Mouse (Mus musculus) kidney, adult 8-10 months (tissue): ENCODE measurements around the gene Adgre5.

ENCODE experiments used
- DNase-seq, 2 experiments: peaks; one replicate each; pipeline ENCODE4 v3.0.0; 2022

Adgre5 gene

DNA sequence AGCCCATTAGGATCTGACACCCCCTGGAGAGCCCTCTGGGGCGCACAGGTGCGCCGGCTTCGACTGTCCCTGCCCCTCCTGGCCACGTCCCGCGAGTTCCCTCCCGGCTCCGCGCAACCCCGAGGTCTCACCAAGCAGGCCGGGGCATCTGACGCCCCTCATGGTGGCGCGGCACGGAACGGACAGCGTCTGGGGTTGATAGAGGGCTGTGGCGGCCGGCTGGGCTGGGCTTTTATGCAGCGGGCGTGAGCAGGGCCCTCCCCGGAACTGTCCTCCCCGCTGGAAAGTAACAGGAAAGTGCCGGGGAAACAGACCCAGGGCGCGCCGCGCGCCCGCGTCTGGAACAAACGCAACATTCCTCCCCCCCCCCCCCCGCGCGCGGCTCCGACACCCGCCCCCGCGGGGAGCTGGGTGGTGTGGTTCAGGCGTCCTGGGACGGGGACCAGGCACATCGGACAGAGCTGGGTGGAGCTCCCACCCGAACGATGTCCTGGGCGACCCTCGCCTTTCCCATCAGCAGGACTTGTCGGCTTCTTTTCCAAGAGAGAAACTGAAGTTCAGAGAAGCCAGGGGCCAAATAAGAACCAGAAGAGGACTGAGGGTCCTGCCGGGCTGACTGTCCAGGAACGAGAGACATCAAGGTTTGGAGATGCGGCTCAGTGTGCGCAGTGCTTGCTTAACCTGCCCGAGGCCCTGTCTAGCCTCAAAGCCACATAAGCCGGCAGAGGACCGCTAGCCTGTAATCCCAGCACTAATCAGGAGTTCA is at the start of gene Adgre5:
Adgre5 (minus strand) TSS at position 351 of the 766 bp plus-strand sequence.
- peak; percentile 65 to 72 for DNase-seq

DNA sequence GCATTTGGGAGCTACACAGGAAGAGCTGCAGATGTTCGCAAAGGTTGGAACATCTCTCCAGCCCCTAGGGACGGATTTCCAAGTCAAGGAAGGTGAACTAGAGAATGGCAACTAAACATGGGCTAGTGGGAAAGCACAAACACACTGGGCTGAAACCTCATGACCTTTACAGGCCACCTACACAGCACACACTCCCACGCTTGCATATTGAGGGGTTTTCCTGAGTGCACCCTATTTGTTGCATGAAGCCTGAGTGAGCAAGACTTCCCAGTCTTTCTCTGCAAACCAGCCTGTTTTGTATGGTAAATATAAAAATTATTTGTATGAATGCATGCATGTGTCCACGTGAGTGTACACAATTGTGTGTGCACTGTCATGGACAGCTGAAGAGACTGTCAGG is 48.7 kb upstream of the Adgre5 start:
- no peak for DNase-seq

DNA sequence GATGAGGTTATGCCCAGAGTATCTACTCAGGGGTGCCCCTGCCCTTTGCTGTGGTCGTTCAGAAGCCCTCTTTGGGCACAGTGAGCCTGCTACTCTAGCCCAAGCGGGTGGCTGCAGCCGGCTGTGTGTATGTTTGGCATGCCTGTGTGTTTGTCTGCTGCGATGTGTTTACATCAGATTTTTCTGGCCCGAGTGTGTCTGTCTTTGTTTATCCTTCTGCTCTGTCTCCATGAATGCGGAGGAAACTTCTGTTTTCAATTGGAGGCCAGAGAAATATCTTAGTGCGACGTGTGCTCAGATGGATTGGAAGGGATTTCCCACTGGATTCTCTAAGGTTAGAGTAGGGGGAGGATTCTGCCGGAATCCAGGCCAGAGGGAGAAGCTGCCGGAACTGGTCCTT is 43.9 kb upstream of the Adgre5 start:
- DNase-seq = no peak

DNA sequence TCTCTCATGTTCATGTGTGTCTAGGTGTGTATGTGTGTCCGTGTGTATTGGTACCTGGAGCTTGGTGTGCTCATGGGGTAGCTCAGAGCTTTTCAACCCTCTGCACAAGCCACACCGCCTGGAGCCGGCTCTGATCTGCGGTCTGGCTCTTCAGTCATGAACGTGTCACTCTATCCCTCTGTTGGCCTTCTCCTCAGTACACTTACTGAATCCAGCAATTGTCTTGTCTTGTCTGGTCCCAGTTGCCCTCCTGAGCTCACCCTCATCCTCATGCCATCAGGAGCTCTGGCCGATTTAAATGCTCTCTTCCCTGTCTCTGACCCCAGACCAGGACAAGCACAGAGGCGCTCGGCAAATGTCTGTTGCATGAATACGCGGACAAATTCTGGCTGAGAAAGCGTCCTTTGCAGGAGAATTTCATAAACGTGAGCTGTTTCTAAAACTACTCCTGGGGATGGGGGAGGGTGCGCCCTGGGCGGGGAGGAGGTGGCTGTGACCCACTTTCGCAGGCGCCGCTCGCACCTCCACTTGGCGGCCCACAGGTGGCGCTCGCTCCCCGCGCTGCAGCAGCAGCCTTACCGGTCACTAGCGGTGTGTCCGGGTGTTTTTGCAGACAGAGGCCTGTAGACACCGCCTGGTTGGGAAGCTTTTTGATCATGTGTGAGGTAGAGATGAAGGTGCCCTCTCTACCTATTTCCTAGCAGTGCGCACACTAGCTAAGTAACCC is 41.9 kb upstream of the Adgre5 start:
- peak; percentile 59 to 84 for DNase-seq

DNA sequence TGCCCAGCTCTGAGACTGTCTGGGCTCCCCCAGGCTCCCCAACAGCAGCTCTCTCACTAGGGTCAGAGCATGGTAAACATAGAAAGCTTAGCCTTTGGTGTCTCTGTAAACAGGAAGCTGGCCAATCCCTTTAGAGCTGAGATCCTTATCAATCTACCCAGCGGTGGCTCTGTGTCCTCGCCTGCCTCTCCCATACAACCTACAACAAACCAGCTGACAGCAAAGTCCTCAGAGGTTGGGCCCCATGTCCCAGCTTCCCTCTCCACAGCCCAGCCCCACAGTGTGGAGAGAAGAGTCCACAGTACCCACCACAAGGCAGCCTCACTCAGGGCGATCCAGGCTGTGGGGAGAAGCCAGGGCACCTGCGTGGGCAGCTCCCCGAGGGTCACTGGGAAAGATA is 38.5 kb upstream of the Adgre5 start:
- DNase-seq = no peak

DNA sequence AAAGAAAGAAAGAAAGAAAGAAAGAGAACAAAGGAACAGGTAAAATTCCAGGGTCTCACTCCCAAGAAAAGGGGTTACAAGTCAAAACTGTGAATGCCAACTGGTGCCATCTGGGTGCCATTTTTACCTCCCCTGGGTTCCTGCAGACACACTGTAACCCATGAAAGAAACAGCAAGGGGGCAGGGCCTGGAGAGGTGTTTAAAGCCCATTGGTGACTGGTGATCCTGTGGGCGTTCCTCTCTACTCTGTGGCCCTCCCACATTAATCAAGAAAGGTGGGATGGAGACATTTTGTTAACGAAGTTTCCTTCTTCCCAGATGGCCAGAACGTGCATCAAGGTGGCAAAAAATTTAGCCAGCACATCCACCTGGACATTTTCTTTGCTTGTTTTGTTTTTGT is 36.9 kb upstream of the Adgre5 start:
- no peak for DNase-seq

DNA sequence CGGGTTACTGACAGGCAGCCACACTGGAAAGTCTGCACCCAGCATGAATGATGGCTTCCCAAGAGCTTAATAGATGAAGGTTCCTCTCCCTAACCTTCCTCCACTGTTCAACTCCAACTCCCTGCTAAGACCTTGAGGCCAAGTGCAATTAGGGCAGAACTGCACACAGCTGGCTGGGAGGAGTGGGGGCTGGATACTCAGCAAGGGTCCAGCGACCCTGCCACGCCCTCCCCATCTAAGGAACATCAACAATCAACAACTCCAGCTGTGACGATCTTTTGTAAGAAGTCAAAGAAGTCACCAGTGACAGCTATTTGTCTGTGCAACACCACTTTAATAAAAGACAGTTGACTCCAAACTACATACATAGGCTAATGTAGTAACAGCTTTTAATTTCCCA is 35.5 kb upstream of the Adgre5 start:
- DNase-seq = no peak

DNA sequence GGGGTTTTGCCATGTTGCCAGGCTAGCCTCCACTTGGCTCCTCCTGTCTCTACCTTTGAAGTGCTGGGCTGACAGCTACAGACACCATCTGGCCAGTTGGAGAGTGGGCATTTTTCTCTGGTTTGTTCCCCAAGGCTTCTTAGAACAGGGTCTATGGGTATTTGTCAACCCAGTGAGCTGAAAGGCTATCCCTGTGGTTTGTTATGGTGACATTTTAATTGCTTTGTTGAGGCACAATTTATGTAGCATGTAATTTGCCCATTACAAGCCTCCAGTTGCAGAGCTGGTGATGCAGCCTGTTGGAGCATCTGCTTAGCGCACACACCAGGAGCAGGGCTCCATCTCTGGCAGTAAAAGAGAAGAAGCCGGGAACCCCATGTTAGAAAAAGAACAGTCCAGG is 33.1 kb upstream of the Adgre5 start:
- DNase-seq = no peak

DNA sequence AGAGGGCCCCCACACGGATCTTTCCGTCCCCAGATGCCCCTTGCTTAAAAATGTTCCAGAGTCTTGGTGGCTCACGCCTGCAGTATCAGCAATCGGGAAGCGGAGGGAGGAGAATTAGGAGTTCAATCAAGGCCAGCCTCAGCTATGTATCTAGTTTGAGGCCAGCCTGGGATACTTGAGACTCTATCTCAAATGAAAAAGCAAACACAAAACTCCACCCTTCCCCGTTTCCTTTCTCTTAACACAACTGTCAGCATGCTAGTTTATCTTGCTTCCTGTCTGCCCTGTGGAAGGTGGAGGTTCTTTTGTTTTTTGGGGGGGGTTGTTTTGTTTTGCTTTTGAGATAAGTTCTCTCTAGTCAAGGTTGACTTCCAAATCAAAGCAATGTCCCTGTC is 32.3 kb upstream of the Adgre5 start:
- no peak for DNase-seq

DNA sequence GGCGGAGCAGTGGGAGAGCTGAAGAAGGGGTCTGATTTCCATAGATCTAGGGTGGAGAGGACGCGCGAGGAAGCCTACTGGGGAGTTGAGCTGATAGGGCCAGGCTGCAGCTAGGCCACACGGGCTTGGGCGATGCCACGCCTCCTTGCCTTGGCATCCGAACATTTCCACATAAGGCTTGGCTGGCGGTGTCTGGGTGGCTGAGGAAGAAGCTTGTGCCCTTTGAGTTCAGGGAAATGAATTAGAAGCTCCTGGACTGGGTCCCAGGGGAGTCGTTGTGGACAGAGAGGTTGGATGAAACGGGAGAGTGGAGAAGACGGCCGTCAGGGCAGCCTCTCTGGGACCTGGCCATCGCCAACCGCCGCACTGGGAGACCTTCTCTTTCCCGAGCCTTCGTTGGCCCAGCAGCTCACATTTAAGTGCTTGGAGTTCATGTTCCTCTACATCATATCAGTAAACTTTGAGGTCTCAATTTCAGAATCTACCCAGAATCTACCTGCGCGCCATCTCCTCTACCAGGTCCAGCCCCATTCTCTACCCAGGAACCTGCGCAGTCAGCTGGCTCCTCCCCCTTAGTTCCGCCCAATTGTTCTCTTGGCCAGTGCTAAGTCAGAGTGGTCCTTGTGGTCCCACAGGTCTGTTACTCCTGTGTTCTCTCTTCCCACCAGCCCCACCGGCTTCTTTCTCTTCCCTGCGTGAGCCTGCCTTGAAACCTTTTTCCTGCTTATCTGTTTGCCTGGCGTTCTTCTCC is 31.8 kb upstream of the Adgre5 start:
- peak; percentile 36 to 41 for DNase-seq

DNA sequence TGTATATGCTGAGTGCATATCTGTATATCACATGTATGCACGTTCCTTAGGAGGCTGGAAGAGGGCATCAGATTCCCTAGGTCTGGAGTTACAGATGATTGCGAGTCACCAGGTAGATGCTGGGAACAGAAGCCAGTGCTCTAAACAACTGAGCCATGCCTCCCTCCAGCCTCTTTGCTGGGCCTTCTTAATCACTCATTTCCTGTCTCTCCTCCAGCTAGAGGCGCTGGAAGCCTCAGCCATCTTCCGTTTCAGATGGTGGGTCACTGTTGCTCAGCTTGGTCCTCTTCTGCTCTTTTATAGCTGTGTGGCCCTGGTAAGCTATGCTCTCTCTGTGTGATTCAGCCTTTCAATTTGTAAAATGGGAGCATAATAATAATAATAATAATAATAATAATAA is 30.7 kb upstream of the Adgre5 start:
- DNase-seq = no peak

DNA sequence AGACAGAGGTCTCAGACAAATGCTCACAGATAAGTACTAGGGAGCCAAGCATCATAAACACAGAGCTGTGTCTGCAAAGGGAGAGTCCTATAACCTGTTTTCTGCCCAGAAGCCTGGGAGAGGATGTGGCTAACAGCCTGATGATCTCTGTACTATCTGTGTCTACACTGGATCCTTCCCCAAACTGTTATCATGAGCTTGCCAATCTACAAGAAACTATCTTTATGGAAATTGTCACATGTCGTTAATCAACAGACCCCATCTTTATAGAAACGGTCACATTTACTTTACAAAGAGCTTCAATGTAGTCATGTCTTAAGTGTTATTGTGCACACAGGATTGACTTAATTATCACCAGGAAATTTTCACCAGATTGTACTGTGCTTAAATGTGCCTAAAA is 29.5 kb upstream of the Adgre5 start:
- no peak for DNase-seq

DNA sequence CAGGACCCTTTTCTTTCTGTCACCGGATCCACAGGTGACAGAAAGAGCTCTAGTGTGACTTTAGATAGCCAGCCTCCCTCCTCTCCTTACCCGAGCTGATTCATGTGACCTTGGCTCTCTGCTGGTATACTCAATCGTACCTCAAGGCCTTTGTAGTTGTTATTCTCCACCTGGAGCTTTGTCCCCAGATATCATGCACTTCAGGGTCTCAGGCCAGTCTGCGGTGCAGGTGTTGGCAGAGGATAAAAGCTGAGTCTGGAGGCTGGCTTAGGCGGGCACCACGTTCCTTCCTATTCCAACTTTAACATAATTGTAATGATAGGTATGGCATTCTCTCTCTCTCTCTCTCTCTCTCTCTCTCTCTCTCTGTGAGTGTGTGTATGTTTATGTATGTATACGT is 28.6 kb upstream of the Adgre5 start:
- no peak for DNase-seq

DNA sequence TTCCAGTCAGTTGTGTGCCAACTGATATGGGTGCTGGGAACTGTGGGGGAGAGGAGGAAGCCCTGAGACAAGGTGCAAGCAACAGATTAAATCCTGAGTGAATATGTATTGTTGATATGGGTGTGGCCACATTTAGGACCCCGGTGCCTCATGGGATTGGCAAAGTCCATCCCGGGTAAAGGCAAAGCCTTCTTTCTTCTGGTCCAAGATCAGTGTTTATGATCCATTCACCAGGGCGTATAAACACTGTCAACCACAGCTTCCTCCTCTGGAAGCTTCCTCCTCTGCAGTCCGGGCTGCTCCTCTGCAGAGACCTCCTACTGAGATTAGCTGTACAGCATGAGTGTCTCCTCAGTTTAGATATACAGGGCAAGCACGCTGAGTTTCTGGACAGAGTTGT is 27.4 kb upstream of the Adgre5 start:
- no peak for DNase-seq

DNA sequence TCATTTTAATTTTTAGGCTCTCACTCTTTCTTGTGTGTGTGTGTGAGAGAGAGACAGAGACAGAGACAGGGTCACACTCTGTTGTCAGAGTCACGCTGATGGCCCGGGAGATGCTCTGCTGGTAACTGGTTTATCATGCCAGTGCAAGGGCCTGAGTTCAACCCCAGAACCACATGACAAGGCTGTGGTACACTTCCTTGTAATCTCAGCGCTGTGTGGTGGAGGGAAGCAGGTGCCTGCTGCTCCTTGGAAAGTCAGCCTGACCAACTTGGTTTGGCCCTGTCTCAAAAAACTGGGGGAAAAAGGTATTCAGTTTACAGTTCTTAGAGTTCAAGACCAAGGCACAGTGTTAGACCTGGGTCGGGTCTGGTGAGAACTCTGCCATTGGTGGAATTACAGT is 26.3 kb upstream of the Adgre5 start:
- no peak for DNase-seq

DNA sequence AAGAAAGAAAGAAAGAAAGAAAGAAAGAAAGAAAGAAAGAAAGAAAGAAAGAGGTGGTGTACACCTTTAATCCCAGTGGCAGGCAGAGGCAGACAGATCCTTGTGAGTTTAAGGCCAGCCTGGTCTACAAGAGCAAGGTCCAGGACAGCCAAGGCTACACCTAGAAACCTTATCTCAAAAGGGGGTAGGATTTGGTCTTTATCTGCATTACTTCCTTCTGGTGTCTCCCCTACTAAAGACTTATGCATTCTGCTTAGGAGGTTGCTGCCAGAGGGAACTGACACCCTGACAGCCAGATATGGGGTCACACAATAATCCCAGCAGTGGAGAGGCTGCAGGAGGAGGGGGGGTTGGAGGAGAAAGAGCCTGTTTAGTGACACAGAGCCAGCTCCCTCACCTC is 24.5 kb upstream of the Adgre5 start:
- no peak for DNase-seq

DNA sequence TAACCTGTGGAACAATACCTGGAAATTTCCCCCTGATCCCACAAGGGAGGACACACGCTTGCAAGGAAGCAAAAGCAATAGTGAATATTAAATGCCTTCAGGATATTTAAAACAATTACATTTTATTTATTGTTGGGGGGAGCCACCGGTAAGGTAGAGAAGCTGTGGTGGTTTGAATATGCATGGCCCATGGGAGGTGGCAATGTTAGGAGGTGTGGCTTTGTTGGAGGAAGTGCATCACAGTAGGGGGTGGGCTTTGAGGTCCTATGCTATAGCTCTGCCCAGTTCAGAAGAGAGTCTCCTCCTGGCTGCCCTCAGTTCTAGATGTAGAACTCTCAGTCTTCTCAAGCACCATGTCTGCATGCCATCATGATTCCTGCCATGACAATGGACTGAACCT is 23.6 kb upstream of the Adgre5 start:
- no peak for DNase-seq

DNA sequence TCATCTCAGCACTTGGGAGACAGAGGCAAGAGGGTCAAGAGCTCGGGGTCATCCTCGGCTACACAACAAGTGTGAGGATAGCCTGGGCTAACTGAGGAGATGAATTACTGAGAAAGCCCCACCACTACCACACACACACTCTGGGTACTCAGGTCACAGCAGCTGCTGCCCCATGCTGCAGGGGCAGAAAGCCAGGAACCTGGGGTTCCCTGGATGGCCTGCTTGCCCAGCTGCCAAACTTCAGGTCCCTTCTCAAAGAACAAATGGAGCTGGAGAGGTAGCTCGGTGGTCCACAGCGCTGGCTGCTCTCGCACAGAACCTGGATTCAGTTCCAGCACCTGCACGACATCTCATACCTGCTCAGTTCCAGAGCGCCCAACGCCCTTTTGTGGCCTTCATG is 23.0 kb upstream of the Adgre5 start:
- no peak for DNase-seq

DNA sequence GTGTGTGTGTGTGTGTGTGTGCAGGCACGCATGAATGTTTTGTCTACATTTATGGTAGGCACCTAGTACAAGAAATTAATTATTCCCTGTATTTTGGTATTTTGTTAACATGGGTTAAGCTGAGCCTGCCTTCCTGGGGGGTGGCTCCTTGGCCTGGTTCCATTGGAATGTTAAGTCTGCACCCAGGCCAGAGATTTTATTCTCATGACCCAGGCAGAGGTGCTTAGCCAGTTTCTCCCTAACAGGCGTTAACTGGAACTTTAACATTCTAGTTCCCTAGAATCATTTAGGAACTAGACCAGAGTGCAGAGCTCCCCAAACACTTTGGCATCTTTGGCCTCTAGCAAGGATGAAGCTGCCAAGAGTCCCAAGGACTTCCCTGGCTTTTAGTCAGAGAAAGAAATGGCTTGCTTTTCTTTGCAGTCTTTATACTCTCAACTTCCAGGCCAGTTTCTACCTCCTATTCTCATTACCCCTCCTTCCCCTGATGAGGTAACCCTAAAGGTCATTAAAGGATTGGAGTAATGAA is 18.2 kb upstream of the Adgre5 start:
- DNase-seq = peak; percentile 53 to 58

DNA sequence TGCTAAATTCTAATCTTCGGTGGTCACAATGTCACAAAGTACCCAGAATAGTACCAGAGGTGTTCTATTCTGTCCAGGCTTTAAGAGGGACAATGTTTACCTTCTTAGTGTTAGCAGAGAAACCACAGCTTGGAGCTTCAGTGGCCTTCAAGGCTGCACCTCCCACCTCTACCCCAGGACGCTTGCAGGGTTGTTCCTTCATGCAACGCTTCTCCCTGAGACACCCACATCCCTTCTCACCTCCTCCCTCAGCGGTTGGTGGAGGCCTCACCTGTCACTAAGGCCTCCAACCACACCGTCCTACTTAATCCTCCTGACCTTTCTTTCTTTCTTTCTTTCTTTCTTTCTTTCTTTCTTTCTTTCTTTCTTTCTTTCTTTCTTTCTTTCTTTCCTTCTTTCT is 17.2 kb upstream of the Adgre5 start:
- DNase-seq = no peak

DNA sequence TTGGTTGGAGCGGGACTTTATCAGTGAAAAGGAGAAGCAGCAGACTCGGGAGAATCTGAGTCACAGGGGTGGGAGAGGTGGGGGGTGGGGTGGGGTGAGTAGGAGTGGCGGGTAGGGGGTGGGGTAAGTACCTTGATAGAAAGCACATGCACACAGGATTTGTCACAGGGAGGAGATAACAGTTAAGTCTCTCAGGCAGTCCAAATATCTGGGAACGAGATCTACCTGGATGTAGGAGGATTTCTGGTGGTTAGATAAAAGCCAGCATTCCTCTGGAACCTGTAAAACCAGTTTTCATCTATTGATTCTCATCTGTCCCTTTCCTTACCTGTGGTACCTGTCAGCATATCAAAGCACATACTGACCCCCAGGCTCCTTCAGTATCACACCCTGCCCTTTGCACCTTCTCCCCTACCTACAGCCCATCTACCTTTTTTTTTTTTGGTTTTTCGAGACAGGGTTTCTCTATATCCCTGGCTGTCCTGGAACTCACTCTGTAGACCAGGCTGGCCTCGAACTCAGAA is 16.0 kb upstream of the Adgre5 start:
- DNase-seq = no peak

DNA sequence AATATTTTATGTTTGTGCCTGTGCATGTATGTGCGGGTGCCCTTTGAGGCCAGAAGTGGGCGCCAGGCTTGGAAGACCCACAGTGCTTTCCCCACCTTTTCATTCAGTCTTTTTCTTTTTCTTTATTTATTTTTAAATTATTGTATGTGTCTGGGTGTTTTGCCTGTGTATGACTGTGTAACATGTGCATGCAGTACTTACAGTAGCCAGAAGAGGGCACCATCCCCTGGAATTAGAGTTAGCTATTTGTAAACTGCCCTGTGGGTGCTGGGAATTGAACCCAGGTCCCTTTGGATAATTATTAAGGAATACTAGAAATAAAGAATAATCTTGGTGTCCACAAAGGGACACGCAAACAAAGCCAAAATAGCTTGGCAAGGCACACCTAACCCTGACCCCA is 15.1 kb upstream of the Adgre5 start:
- no peak for DNase-seq

DNA sequence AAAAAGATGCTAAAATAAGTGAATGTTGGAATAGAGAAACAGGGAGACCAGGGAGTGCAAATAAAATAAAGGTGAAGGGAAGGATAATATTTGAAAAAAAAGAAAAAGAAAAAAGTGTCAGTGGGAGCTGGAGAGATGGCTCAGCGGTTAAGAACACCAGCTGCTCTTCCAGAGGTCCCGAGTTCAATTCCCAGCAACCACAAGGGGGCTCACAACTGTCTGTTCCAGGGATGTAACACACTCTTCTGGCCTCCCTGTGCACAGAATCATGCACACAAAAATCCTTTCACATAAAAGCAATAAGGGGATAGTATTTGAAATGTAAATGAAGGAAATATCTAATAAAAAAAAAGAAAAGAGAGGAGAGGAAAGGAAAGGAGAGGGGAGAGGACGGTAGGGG is 13.0 kb upstream of the Adgre5 start:
- no peak for DNase-seq

DNA sequence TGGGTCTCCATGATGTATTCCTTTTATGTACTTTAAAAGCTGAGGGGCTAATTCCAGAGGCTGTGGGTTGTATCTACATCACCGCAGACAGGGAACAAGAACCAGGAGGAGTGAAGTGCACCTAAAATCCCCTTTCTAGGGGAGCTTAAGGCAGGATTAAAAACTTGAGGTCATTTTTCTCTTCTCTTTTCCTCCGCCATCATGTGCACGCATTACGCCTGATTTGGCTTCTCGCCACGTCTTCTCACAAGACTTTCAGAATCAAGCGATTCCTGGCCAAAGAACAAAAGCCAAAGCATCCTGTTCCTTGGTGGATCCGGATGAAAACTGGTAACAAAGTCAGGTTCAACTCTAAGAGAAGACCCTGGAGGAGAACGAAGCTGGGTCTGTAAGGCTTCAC is 8.1 kb upstream of the Adgre5 start:
- DNase-seq = no peak
